Mouse (Mus musculus) CH12.LX (cell line): ENCODE results near the gene Dnajc4. TPM values are rescaled to one million over a fixed set of nuclear protein-coding genes. Genes with fewer than 3 reads are reported as not detected.

Experiments
- DNase-seq: peaks from one replicate; pipeline ENCODE4 v3.0.0-alpha.2; 2013; ENCODE audit errors: extremely low read depth
- H3K27ac ChIP-seq: 2 replicates; pipeline ENCODE4 v1.5.1; 2012; ENCODE audit warnings: low read depth, mild to moderate bottlenecking, control low read depth, moderate library complexity; ENCODE audit not compliant: insufficient read depth
- H3K27me3 ChIP-seq: replicated peaks from 2 replicates; pipeline ENCODE3; 2012; ENCODE audit warnings: inconsistent platforms
- H3K36me3 ChIP-seq, 2 experiments: replicated peaks in 1 of 2; 2 replicates each; pipeline versions ENCODE3 to v1.6.1; 2012; ENCODE audit warnings: inconsistent platforms in 1 of 2, low read length in 1 of 2, mild to moderate bottlenecking in 1 of 2, mixed read lengths in 1 of 2, moderate library complexity in 1 of 2; ENCODE audit not compliant: control insufficient read depth in 1 of 2, insufficient read depth in 1 of 2
- H3K4me1 ChIP-seq, 2 experiments: 2 replicates each; pipeline ENCODE4 v1.6.1; 2012; ENCODE audit warnings: inconsistent platforms in 1 of 2, moderate library complexity in 1 of 2; ENCODE audit not compliant: insufficient read depth in 2 of 2, control insufficient read depth in 1 of 2
- H3K4me2 ChIP-seq: 2 replicates; pipeline ENCODE4 v1.6.1; 2012; ENCODE audit warnings: low read depth, mild to moderate bottlenecking, control low read depth; ENCODE audit not compliant: poor library complexity, insufficient read depth, severe bottlenecking
- H3K4me3 ChIP-seq, 3 experiments: fragments of 150-350 bp in 1 of 3; sonication (generic) in 1 of 3; replicated peaks in 1 of 3; 2 replicates each; pipeline versions ENCODE3 to v1.5.1; 2011 to 2012; ENCODE audit warnings: low read depth in 2 of 3, low read length in 2 of 3, mild to moderate bottlenecking in 2 of 3, moderate library complexity in 2 of 3, control low read depth in 1 of 3, improper control_type of control experiment in 1 of 3, inconsistent platforms in 1 of 3, mixed read lengths in 1 of 3; ENCODE audit not compliant: poor library complexity in 1 of 3
- H3K79me2 ChIP-seq: replicated peaks from 2 replicates; pipeline ENCODE4 v1.6.1; 2012; ENCODE audit warnings: mild to moderate bottlenecking, moderate library complexity; ENCODE audit not compliant: control insufficient read depth, poor library complexity, insufficient read depth, severe bottlenecking; ENCODE audit errors: extremely low read depth
- H3K9ac ChIP-seq: 2 replicates; pipeline ENCODE4 v1.6.1; 2012; ENCODE audit warnings: low read depth, mild to moderate bottlenecking, control low read depth, moderate library complexity; ENCODE audit not compliant: insufficient read depth
- H3K9me3 ChIP-seq: replicated peaks from 2 replicates; pipeline ENCODE3; 2012; ENCODE audit warnings: low read length, inconsistent platforms, mixed read lengths
- CHD1 ChIP-seq: IDR thresholded peaks from 2 replicates; pipeline ENCODE4 v1.6.1; 2012; ENCODE audit warnings: low read depth, low read length, improper control_type of control experiment, inconsistent platforms
- ELF1 ChIP-seq: IDR thresholded peaks from 2 replicates; pipeline ENCODE4 v1.6.1; 2014; ENCODE audit warnings: low read depth, mild to moderate bottlenecking, inconsistent platforms, low read length, improper control_type of control experiment
- EP300 ChIP-seq: IDR thresholded peaks from 2 replicates; pipeline ENCODE4 v1.6.1; 2011; ENCODE audit warnings: low read length, improper control_type of control experiment
- GABPA ChIP-seq: IDR thresholded peaks from 2 replicates; pipeline ENCODE4 v1.6.1; 2012; ENCODE audit warnings: low read depth, low read length, improper control_type of control experiment, inconsistent platforms; ENCODE audit not compliant: insufficient replicate concordance
- HCFC1 ChIP-seq: IDR thresholded peaks from 2 replicates; pipeline ENCODE4 v1.6.1; 2012; ENCODE audit warnings: low read depth, mild to moderate bottlenecking, inconsistent platforms, low read length, improper control_type of control experiment
- JUN ChIP-seq: IDR thresholded peaks from 2 replicates; pipeline ENCODE4 v1.6.1; 2011; ENCODE audit warnings: low read depth, mild to moderate bottlenecking, low read length, improper control_type of control experiment, moderate library complexity; ENCODE audit not compliant: insufficient read depth
- KAT2A ChIP-seq: IDR thresholded peaks from 2 replicates; pipeline ENCODE4 v1.6.1; 2012; ENCODE audit warnings: low read length, improper control_type of control experiment, inconsistent platforms; ENCODE audit not compliant: insufficient replicate concordance
- MAX ChIP-seq: IDR thresholded peaks from 2 replicates; pipeline ENCODE4 v1.6.1; 2011; ENCODE audit warnings: low read length, improper control_type of control experiment
- MAZ ChIP-seq: IDR thresholded peaks from 2 replicates; pipeline ENCODE4 v1.6.1; 2012; ENCODE audit warnings: low read depth, mild to moderate bottlenecking, inconsistent platforms, low read length, improper control_type of control experiment, moderate library complexity
- NELFE ChIP-seq: IDR thresholded peaks from 2 replicates; pipeline ENCODE4 v1.6.1; 2011; ENCODE audit warnings: low read depth, low read length, improper control_type of control experiment
- NRF1 ChIP-seq: IDR thresholded peaks from 2 replicates; pipeline ENCODE4 v1.6.1; 2014; ENCODE audit warnings: low read depth, mild to moderate bottlenecking, inconsistent platforms, low read length, improper control_type of control experiment, moderate library complexity
- PAX5 ChIP-seq: IDR thresholded peaks from 2 replicates; pipeline ENCODE4 v1.6.1; 2012; ENCODE audit warnings: low read length, inconsistent platforms, mixed read lengths
- RCOR1 ChIP-seq: conservative IDR thresholded peaks from 2 replicates; pipeline ENCODE4 v1.6.1; 2012; ENCODE audit warnings: low read depth, mild to moderate bottlenecking, inconsistent platforms, low read length, improper control_type of control experiment
- SIN3A ChIP-seq: IDR thresholded peaks from 2 replicates; pipeline ENCODE4 v1.6.1; 2012; ENCODE audit warnings: low read length, improper control_type of control experiment, inconsistent platforms
- SMC3 ChIP-seq: IDR thresholded peaks from 2 replicates; pipeline ENCODE4 v1.6.1; 2011; ENCODE audit warnings: low read depth, low read length, improper control_type of control experiment
- TCF12 ChIP-seq: IDR thresholded peaks from 2 replicates; pipeline ENCODE4 v1.6.1; 2014; ENCODE audit warnings: low read depth, mild to moderate bottlenecking, inconsistent platforms, low read length, improper control_type of control experiment
- USF2 ChIP-seq: conservative IDR thresholded peaks from 2 replicates; pipeline ENCODE4 v1.6.1; 2011; ENCODE audit warnings: low read depth, low read length, improper control_type of control experiment
- ZC3H11A ChIP-seq: IDR thresholded peaks from 2 replicates; pipeline ENCODE4 v1.6.1; 2012; ENCODE audit warnings: low read depth, mild to moderate bottlenecking, inconsistent platforms, low read length, improper control_type of control experiment
- dilution Hi-C: fragments of 300-500 bp; cut with MboI; formaldehyde crosslinking; loops from 2 replicates; pipeline ENCODE4 v1.14.3; 2020; ENCODE audit warnings: low sequenced_read_pairs; ENCODE audit not compliant: extremely low pct_unique_long_range_greater_than_20kb, extremely low pct_ligation_motif_present
- in situ Hi-C: fragments of 300-500 bp; cut with MboI; formaldehyde crosslinking; loops from 3 replicates; pipeline ENCODE4 v1.14.3; 2019; ENCODE audit warnings: low sequenced_read_pairs, low pct_ligation_motif_present, low pct_unique_long_range_greater_than_20kb, mixed read lengths
- polyA plus RNA-seq: library from polyadenylated mRNA; unstranded; fragments of >175 nt; gene quantifications from 2 replicates; pipeline ENCODE4 v1.2.1, GENCODE M21; 2012; ENCODE audit warnings: low read depth; ENCODE audit not compliant: insufficient read length
- total RNA-seq, 2 experiments: library from RNA; depleted of rRNA; stranded (reverse); fragments of 300-350 nt in 1 of 2; fragments of >200 nt in 1 of 2; gene quantifications; 2 replicates each; pipeline ENCODE4 v1.2.3; 2012 to 2014

Dnajc4 gene
- total and polyA plus RNA-seq, 3 experiments = 6.2 to 13.9 (median 11.2) TPM

GRCm38 (mm10) chr19:6968491-6969271, 23.7 kb downstream of the Dnajc4 start:
- H3K9ac ChIP-seq = no peak overlapping the region; the same call in 1 of the 2 replicates
- peak overlapping the region; percentile 21 for H3K4me2 ChIP-seq
- H3K27ac ChIP-seq = no peak overlapping the region
- dilution Hi-C loops = no loop called here
- TF ChIP-seq MAX (0 out of 2 replicates have a peak, but pooled peaks have one; percentile 20), ELF1 (0 out of 2 replicates have a peak, but pooled peaks have one; percentile 3), SMC3 (no peak)
- no peaks in the 10 kb centered on the region for H3K9me3 ChIP-seq
- DNase-seq = no peak
- H3K4me3 ChIP-seq = peak overlapping the region in 2 of 3 experiments; percentile 39 to 70
- H3K36me3 ChIP-seq = peaks cover 15 to 32% of the 10 kb centered on the region in 2 experiments
- H3K4me1 ChIP-seq = peaks cover 9 to 44% of the 10 kb centered on the region in 2 experiments
- peaks cover 3% of the 10 kb centered on the region for H3K27me3 ChIP-seq
- H3K79me2 ChIP-seq = no peaks in the 10 kb centered on the region
- in situ Hi-C loops = no loop called here

GRCm38 (mm10) chr19:6956461-6956860, 35.9 kb downstream of the Dnajc4 start:
- H3K4me1 ChIP-seq = peaks cover 12 to 23% of the 10 kb centered on the region in 2 experiments
- H3K27me3 ChIP-seq = no peaks in the 10 kb centered on the region
- H3K79me2 ChIP-seq = no peaks in the 10 kb centered on the region
- dilution Hi-C loops (no loop called here), in situ Hi-C loops (no loop called here)
- no peaks in the 10 kb centered on the region for H3K9me3 ChIP-seq
- no peak overlapping the region for H3K9ac ChIP-seq
- TF ChIP-seq ELF1 (no peak), CHD1 (no peak), MAX (no peak), JUN (no peak), PAX5 (no peak), MAZ (no peak), SMC3 (no peak), ZC3H11A (no peak), NRF1 (no peak), EP300 (no peak), TCF12 (no peak), GABPA (no peak), HCFC1 (no peak), USF2 (no peak), SIN3A (no peak), KAT2A (no peak), NELFE (no peak), RCOR1 (no peak)
- peaks cover 43 to 92% of the 10 kb centered on the region in 2 experiments for H3K36me3 ChIP-seq
- no peak for DNase-seq
- H3K27ac ChIP-seq = no peak overlapping the region
- no peak overlapping the region for H3K4me2 ChIP-seq
- no peak overlapping the region for H3K4me3 ChIP-seq
